Mouse (Mus musculus): ENCODE measurements around the gene Eef2kmt.

Eef2kmt gene

DNA sequence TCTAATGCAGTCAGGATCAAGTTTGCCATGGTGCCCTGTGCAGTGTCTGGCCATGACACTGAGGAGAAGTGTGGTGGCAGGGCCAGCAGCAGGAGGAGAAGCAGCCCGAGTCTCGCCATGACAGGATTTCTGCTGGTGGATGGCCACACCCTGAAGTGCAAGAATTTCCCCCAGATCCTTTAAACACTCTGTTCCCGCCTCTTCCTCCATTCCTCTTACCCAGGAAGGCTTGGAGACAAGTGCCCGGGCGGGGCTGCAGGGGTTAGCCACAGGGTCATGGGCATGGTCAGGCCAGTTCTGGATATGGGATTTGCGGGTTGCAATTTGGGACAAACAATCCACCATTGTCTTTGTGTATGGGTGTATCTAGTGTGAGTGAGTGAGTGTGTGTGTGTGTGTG, 33.6 kb downstream of the Eef2kmt start, which contains the start of gene AU021092:
TSS of gene AU021092 (minus strand) at position 160 of the 400 bp plus-strand sequence.
- DNase-seq (ENCODE audit: low read depth), result no peak

DNA sequence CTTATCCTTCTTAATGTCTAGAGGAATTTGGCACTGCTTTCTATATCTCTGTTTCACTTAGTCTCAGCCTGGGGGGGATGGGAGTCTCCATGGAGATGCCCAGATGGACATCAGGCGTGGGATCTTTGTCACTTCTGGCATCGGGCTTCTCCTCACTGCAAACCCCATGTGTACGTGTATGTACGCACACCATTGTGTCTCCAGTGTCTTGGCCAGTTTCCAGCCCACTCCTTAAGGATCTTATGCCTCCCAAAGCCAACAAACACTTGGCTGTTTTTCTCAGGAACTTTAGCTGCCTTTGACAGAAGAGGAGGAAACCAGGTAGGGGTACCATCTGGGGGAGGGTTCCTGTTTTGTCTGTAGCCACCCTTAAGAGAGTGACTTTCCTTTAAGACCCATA, 34.4 kb downstream of the Eef2kmt start:
- no peak for DNase-seq (ENCODE audit: low read depth)

DNA sequence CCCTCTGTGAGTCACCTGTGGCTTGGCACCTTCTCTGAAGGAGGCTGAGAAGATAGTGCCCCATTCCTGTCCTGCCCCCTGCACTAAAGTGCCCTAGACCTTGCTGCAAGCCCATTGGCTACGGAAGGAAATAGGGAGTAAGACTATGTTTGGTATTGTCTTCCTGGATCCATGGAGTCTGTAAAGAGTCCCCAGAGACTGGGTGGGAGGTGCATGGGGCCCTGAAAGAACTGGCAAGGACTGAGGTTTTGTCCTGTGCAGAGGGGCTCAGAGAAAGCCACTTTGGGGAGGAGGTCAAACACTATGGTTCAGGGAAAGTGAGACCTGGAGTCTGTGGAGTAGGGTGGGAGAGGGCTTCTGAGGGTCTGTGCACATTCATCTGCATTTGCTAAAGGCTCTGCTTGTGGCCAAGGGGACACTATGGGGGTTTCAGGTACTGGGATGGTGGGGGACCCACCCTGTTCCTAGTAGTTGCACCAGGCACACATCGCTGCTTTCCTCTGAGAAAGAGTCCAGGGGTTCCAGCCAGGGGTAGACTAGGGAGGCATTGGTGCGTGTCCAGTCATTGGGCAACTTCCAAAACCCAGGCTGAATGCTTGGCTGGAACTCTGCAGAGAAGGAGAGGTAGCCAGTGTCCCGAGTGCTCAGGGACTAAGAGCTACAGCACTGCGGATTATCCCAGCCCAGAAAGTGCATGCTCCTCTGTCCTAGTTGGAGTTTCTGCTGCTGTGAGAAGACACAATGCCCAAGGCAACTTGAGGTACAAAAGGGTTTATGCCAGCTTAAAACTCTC, 38.2 kb downstream of the Eef2kmt start:
- no peak for DNase-seq (ENCODE audit: low read depth)

GRCm38 (mm10) chr16:5216686-5217085, 39.1 kb downstream of the Eef2kmt start:
- DNase-seq (ENCODE audit: low read depth), result no peak

DNA sequence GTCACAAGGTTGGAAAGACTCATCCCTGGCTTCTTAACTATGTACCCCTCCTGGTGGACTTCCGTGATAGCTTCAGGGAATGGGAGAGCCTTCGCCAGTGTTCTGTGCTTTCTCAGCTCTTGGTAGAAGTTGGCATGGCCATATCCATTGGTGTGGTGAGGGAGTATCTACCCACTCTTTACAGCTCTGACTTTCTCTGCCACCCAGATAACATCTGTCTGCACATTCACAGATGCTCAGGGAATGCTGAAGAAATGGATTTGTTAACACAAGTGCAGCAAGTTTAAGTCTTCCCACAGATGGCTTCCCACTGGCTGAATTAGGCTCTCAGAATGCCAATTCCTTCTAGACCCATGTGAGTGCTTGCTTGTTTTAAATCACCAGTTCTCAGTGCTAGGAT, 41.7 kb downstream of the Eef2kmt start:
- DNase-seq (ENCODE audit: low read depth), result no peak

DNA sequence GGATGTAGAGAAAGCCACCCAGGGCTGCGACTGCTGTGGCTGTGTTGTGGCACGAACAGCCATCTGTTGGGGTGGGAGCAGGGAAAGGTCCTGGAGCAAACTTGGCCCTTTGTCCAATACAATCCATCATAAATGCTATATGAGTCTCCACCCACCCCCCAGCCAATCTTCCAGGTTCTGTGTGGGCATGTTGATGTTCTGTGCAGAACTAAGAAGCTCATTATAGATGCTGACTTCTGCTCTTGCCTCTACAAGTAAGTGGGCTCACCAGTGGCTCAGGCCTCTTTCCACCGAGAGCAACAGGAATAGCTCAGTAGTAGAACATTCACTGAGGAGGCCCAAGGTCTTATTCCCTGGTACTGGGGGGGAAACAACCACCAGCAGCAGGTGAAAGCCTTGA, 43.6 kb downstream of the Eef2kmt start:
- DNase-seq (ENCODE audit: low read depth), result no peak

GRCm38 (mm10) chr16:5210365-5210764, 45.4 kb downstream of the Eef2kmt start:
- DNase-seq (ENCODE audit: low read depth), result peak; percentile 13

DNA sequence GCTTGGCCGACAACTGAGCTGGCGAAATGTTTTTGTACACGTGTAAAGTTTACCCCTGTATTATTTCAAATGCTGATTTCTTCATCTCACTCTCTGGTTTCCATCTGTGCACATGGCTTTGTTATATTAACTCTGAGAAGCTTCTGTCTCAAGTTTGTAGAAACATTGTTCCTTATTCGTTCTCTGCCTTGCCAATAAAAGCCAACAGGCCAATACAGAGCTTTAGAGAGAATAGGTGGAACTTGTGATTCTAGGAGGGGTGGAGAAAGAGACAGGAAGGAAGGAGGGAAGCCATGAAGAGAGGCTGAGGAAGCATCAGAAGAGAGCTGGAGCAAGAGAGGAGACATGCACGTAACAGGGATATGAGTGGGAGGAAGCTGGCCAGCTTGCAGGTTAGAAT, 49.7 kb downstream of the Eef2kmt start:
- no peak for DNase-seq (ENCODE audit: low read depth)

DNA sequence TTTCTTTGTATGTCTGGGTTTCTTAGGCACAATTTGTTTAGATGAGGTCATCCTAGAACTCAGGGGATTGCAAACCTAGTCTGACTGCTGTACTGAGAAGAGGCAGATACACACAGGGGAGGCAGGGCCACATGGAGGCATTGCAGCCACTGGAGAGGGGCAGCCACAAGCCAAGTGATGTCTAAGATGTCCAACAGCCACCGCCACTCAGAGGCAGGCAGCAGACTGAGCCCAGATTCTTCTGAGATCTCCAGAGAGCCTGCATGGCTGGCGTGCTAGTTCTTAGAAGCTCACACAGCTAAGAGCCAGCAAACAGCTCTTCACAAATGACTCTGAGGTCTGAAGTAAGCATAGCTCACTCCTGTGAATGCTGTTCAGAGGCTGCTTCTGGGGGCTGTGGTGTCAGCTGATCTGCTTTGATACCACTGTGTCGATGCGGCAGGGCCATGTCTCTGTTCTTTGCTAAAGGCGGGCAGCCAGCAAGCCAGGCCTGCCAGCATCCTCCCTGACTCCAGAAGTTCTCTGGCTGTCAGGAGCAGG, 50.3 kb downstream of the Eef2kmt start:
- no peak for DNase-seq (ENCODE audit: low read depth)

DNA sequence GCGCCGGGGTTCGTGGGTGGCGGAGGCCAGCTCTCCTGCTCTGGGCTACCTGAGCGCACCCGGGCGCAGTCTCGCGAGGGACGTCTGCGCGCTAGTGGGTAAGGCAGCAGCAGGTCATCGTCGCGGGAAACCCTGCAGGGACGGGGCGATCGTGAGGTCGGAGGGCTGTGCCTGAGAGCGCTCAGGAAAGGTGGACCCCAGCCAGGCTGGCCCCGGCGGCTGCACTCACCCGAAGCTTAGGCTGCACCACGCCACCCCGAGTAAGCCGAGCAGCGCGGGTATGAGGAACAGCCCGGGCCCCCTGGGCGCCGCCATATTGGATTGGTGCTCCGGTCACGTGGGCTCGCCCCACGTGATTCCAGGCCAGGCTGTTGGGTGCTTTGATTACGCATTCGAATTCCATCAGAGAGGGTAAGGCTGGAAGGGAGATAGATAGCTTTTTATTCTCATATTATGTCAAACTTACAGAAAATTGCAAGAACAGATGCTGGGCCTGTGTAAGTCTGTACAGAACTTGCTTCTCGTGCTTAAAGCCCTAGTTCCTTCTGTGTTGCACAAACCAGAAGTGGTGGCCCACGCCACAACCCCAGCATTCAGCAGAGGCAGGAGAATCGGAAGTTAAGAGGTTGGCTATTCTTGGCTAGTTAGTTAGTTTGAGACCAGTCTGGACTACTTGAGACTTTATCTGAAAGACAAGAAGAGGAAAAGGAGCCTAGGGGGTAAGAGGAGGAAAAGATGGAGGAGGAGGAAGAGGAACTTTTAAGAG, 51.9 kb downstream of the Eef2kmt start, which contains the start of gene Nagpa:
TSS of gene Nagpa (minus strand) at position 345 of the 766 bp plus-strand sequence.
- DNase-seq (ENCODE audit: low read depth), result peak; percentile 70

DNA sequence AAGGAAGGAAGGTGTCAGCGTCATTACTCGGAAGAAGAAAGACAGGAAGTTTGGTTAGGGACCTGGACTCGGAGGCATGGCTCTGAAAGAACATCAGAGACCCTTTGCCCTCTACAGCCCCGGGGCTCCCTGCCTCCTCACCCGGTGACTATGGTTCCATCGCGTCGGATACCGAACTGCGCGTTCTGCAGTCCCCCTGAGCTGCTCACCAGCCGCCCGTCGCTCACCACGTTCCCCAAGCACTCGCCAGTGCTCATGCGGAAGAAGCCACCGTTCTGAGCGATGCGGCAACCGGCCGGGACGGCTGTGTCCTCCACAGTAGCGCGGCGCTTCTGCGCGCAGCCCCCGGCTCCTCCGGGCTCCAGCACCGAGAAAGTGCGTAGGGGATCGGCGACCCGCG, 52.6 kb downstream of the Eef2kmt start:
- peak; percentile 13 for DNase-seq (ENCODE audit: low read depth)

DNA sequence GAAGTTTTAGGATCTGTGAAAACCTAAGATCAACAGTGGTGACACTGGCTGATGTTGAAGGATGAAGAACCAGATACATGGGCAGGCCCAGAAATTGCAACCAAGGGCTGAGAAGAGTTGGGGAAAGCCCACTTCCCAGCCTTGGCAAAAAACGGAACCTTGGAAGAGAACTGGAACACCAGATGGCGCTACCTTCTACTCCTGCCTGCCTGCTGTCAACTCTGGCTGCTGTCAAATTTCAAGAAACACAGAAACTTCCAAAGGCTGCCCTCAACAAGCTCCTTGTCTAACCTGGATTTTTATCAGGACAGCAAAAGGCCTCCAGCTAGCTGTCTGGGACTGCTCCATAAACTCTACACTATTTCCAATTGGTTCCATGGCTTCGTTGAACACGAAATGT, 53.1 kb downstream of the Eef2kmt start:
- peak; percentile 53 for DNase-seq (ENCODE audit: low read depth)

DNA sequence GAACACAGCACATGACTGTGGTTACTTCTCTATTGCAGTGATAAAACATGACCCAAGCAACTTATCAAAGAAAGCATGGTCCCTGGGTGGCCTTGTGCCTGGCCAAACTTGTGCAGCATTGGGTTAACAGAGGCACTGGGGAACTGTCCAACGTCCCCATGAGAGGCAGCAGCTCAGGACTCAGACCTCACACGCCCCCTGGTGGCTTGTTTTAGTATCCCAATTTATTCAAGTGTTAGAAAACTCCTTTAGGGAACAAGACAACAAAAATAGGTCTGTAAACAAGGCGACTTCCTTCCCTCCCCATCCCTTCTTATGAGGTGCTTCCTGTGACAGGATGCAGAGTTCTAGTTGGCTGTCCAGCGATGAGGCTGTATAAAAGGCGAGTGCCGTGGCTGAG, 60.7 kb downstream of the Eef2kmt start:
- DNase-seq (ENCODE audit: low read depth), result peak; percentile 70

All from c-Kit-positive CD71-negative TER-119-negative erythroid progenitor cells, embryonic 14.5 days (primary cell).